Mouse (Mus musculus) myocyte (in vitro differentiated cells): ENCODE results near the gene Kremen1.

ENCODE experiments used
- E2F4 ChIP-seq: IDR thresholded peaks from one replicate; pipeline ENCODE4 v1.6.1; 2011; ENCODE audit warnings: mild to moderate bottlenecking, control low read depth, moderate library complexity; ENCODE audit not compliant: insufficient read depth
- SRF ChIP-seq: IDR thresholded peaks from one replicate; pipeline ENCODE4 v1.6.1; 2011; ENCODE audit warnings: low read depth; ENCODE audit not compliant: control insufficient read depth, insufficient read length

DNA sequence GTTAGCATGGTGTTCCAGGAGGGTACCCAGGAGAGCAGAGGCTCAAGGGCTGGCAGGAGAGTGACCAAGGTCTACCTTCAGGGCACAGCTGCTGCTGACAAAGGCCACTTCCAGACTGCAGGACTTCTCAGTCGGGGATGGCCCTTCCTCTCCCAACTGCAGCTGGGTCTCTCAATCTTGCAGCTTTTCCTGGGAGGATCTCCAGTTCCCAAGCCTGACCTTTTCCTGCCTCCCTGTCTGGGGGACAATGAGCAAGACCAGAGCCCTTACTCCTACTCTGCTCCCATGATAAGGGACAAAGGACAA, 67.8 kb downstream of the Kremen1 start:
- TF ChIP-seq SRF: no peak
- no peak for TF ChIP-seq E2F4
